Mouse (Mus musculus) frontal cortex, postnatal 36 days (tissue): Measurements from ENCODE around the gene Ryr3.
A peak's percentile ranks its signal among the peaks of the same experiment; 100 is the strongest.

Source experiments
- DNase-seq, 2 experiments: peaks; one replicate each; pipeline ENCODE4 v3.0.0; 2022; ENCODE audit warnings: low spot score in 2 of 2

Ryr3 gene

GRCm38 (mm10) chr2:112656131-112656530 lies 560.8 kb downstream of the Ryr3 start:
- DNase-seq = no peak

GRCm38 (mm10) chr2:112653836-112654235 lies 563.1 kb downstream of the Ryr3 start:
- no peak for DNase-seq

GRCm38 (mm10) chr2:112637206-112637605 lies 579.7 kb downstream of the Ryr3 start:
- peak in 1 of 2 experiments; percentile 10 for DNase-seq

GRCm38 (mm10) chr2:112632536-112632935 lies 584.4 kb downstream of the Ryr3 start:
- peak; percentile 41 to 43 for DNase-seq

- no peak for DNase-seq
These were observed 586.2 kb downstream of the Ryr3 start for GRCm38 (mm10) chr2:112630669-112631068.

- DNase-seq = no peak
These were observed 591.7 kb downstream of the Ryr3 start for GRCm38 (mm10) chr2:112625156-112625555.

- DNase-seq = no peak
These were observed 599.7 kb downstream of the Ryr3 start for GRCm38 (mm10) chr2:112617206-112617605.

- no peak for DNase-seq
These were observed 602.5 kb downstream of the Ryr3 start for GRCm38 (mm10) chr2:112614375-112614774.

GRCm38 (mm10) chr2:112612628-112613027 lies 604.3 kb downstream of the Ryr3 start:
- no peak for DNase-seq

GRCm38 (mm10) chr2:112606536-112606935 lies 610.4 kb downstream of the Ryr3 start:
- no peak for DNase-seq

GRCm38 (mm10) chr2:112602487-112602886 lies 614.4 kb downstream of the Ryr3 start:
- peak; percentile 7 to 16 for DNase-seq

- no peak for DNase-seq
These were observed 616.7 kb downstream of the Ryr3 start for GRCm38 (mm10) chr2:112600222-112600621.

GRCm38 (mm10) chr2:112597064-112597463 lies 619.8 kb downstream of the Ryr3 start:
- DNase-seq = no peak

- no peak for DNase-seq
These were observed 620.5 kb downstream of the Ryr3 start for GRCm38 (mm10) chr2:112596415-112596814.

- DNase-seq = no peak
These were observed 621.1 kb downstream of the Ryr3 start for GRCm38 (mm10) chr2:112595807-112596206.

- DNase-seq = no peak
These were observed 623.1 kb downstream of the Ryr3 start for GRCm38 (mm10) chr2:112593781-112594180.

- DNase-seq = no peak
These were observed 623.6 kb downstream of the Ryr3 start for GRCm38 (mm10) chr2:112593322-112593721.

- peak; percentile 22 to 35 for DNase-seq
These were observed 625.4 kb downstream of the Ryr3 start for GRCm38 (mm10) chr2:112591451-112591871.

- peak; percentile 14 to 20 for DNase-seq
These were observed 625.9 kb downstream of the Ryr3 start for GRCm38 (mm10) chr2:112590985-112591384.
